Comparison of ENCODE assay signal across 16 mouse cellular contexts in the genomic region with DNA sequence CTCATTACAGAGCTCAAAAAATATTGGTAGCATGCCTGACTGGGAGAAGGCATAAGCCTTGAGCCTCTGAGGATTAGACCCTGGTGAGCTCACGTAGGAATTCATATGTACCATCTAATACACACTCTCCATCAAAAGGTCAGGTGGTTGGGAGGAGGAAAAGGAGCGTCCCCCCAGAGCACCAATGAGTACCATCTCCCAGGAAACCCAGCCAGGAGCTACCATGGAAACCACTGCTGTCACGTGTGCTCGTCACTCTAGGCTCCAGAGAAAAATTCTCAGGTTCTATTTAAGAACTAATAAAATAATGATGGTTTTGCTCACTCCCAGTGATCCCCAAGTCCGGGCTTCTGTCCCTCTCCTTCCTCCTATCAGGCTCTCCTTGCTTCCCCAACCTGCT. TPM values are rescaled to one million over a fixed set of nuclear protein-coding genes. Genes with fewer than 3 reads are reported as not detected.
A peak's percentile ranks its signal among the peaks of the same experiment; 100 is the strongest.
DNase-seq lines count a peak whose midpoint lies in the region; ATAC-seq and TF ChIP-seq lines count a peak whose summit lies in the region.
"Had no signal": no experiment of that assay in that cellular context is flagged by ENCODE, and none has a peak within 500 bp of the region (broad histone marks: within the 10 kb centered on the region; RNA-seq: fewer than 3 reads in every experiment).

No protein-coding gene starts in this region.

- TF ChIP-seq CTCF in layer of hippocampus, adult 2 months (conservative IDR thresholded peaks at IDR 0.05): no peak

- no peaks in the 10 kb centered on the region for H3K36me3 ChIP-seq in forebrain, embryonic 14.5 days (ENCODE audit: control insufficient read depth, insufficient read depth, low read length)
- H3K36me3 ChIP-seq in neural tube, embryonic 14.5 days (ENCODE audit: control insufficient read depth, insufficient read depth, low read length): no peaks in the 10 kb centered on the region
- H3K36me3 ChIP-seq: lung, embryonic 15.5 days had no signal

- peak overlapping the region; percentile 76 for H3K27ac ChIP-seq in forebrain, embryonic 14.5 days (ENCODE audit: low read depth, low read length)
- H3K27ac ChIP-seq in layer of hippocampus, adult 2 months: peak overlapping the region; percentile 99
- peak overlapping the region; percentile 63 for H3K27ac ChIP-seq in neural tube, embryonic 14.5 days (ENCODE audit: low read depth, low read length)
- H3K27ac ChIP-seq: lung, embryonic 15.5 days had no signal

- no peak overlapping the region for H3K9ac ChIP-seq in forebrain, embryonic 14.5 days (ENCODE audit: low read length)
- no peak overlapping the region for H3K9ac ChIP-seq in neural tube, embryonic 14.5 days (replicated peaks; ENCODE audit: low read depth, low read length)
- H3K9ac ChIP-seq: lung, embryonic 15.5 days had no signal

- H3K27me3 ChIP-seq in forebrain, embryonic 14.5 days (replicated peaks; ENCODE audit: control insufficient read depth, insufficient read depth, low read length): no peaks in the 10 kb centered on the region
- H3K27me3 ChIP-seq in neural tube, embryonic 14.5 days (ENCODE audit: control insufficient read depth, insufficient read depth, low read length): 0 out of 2 replicates have a peak, but pooled peaks cover 2% of the 10 kb centered on the region

- 54% methylated on average over 5 of the region's 5 CpGs for WGBS in forebrain, embryonic 14.5 days
- WGBS in neural tube, embryonic 14.5 days: 47% methylated on average over 5 of the region's 5 CpGs

- ATAC-seq in forebrain, embryonic 14.5 days: peak; percentile 49; the same call in 1 of the 2 replicates
- no peak for ATAC-seq in neural tube, embryonic 14.5 days (ENCODE audit: low read depth)

- H3K4me3 ChIP-seq in forebrain, embryonic 14.5 days (ENCODE audit: low read depth, low read length): no peak overlapping the region
- peak overlapping the region; percentile 40 for H3K4me3 ChIP-seq in layer of hippocampus, adult 2 months
- H3K4me3 ChIP-seq in neural tube, embryonic 14.5 days (ENCODE audit: low read depth, low read length): no peak overlapping the region
- H3K4me3 ChIP-seq: lung, embryonic 15.5 days had no signal

- no peaks in the 10 kb centered on the region for H3K9me3 ChIP-seq in forebrain, embryonic 14.5 days (replicated peaks; ENCODE audit: control insufficient read depth, low read length)
- no peaks in the 10 kb centered on the region for H3K9me3 ChIP-seq in neural tube, embryonic 14.5 days (ENCODE audit: control insufficient read depth, low read length)
- H3K9me3 ChIP-seq: lung, embryonic 15.5 days had no signal

- peaks cover 14% of the 10 kb centered on the region for H3K4me1 ChIP-seq in forebrain, embryonic 14.5 days (ENCODE audit: control insufficient read depth, insufficient read depth, low read length)
- H3K4me1 ChIP-seq in neural tube, embryonic 14.5 days (ENCODE audit: control insufficient read depth, insufficient read depth, low read length): peaks cover 19% of the 10 kb centered on the region
- H3K4me1 ChIP-seq: lung, embryonic 15.5 days had no signal

- DNase-seq in left cerebral cortex, adult 11 months (ENCODE audit: low spot score): peak; percentile 36
- DNase-seq in left cerebral cortex, adult 18-20 months (ENCODE audit: low spot score in 2 of 2): no peak
- peak; percentile 74 for DNase-seq in forebrain, embryonic 14.5 days (ENCODE audit: low spot score)
- peak; percentile 35 to 61 for DNase-seq in layer of hippocampus, adult 2 months (ENCODE audit: low spot score in 2 of 2)
- no peak for DNase-seq in thymus, postnatal 0 days (ENCODE audit: low spot score)
- no peak for DNase-seq in heart, adult 11 months
- DNase-seq in thymus, postnatal 36 days: no peak
- DNase-seq: cerebellum, adult 8-10 months; gastrocnemius, postnatal 10 days; liver had no signal

- H3K4me2 ChIP-seq in forebrain, embryonic 14.5 days (ENCODE audit: low read length): peak overlapping the region; percentile 46
- H3K4me2 ChIP-seq in neural tube, embryonic 14.5 days (ENCODE audit: low read depth, low read length): peak overlapping the region; percentile 39
- H3K4me2 ChIP-seq: lung, embryonic 15.5 days had no signal

RNA-seq across cellular contexts. Expression of gene Celf6, which starts 10.5 kb away (rescaled TPM):
- 10 to 100 TPM; 29.7 to 35.2 TPM for total RNA-seq in left cerebral cortex, adult 18-20 months (2021)
- polyA plus RNA-seq in forebrain, embryonic 14.5 days (2014; fragmentation: Nextera tagmentation; extraction: Ambion mirVana): 14.0 and 20.3 TPM in 2 replicates
- 10 to 100 TPM; 25.2 to 30.4 TPM for total RNA-seq in layer of hippocampus, adult 2 months (2021)
- 28.8 and 34.8 TPM in 2 replicates for polyA plus RNA-seq in neural tube, embryonic 14.5 days (2014; fragmentation: Nextera tagmentation; extraction: Ambion mirVana)
- polyA plus RNA-seq in thymus, postnatal 0 days (2015; fragmentation: Nextera tagmentation; extraction: Ambion mirVana): 0.08 TPM in 1 of 2 replicates, not detected in the other
- total RNA-seq: gastrocnemius, postnatal 10 days; megakaryocyte-erythroid progenitor cell, adult 5-6 weeks; MEL; neutrophil, adult 5-6 weeks had no signal

RNA-seq across cellular contexts. Expression of gene Parp6, which starts 28.8 kb away (rescaled TPM):
- total RNA-seq in left cerebral cortex, adult 18-20 months (2021): 100 to 1,000 TPM; 129 to 139 TPM
- 211 and 219 TPM in 2 replicates for polyA plus RNA-seq in forebrain, embryonic 14.5 days (2014; fragmentation: Nextera tagmentation; extraction: Ambion mirVana)
- 100 to 1,000 TPM; 129 to 132 TPM for total RNA-seq in layer of hippocampus, adult 2 months (2021)
- polyA plus RNA-seq in neural tube, embryonic 14.5 days (2014; fragmentation: Nextera tagmentation; extraction: Ambion mirVana): 246 and 258 TPM in 2 replicates
- polyA plus RNA-seq in thymus, postnatal 0 days (2015; fragmentation: Nextera tagmentation; extraction: Ambion mirVana): 23.7 and 25.2 TPM in 2 replicates

RNA-seq across cellular contexts. Expression of gene Tmem202, which starts 48.6 kb away (rescaled TPM):
- 1 to 10 TPM; 2.6 to 3.6 TPM for total RNA-seq in left cerebral cortex, adult 18-20 months (2021)
- 0.27 and 0.82 TPM in 2 replicates for polyA plus RNA-seq in forebrain, embryonic 14.5 days (2014; fragmentation: Nextera tagmentation; extraction: Ambion mirVana)
- total RNA-seq in layer of hippocampus, adult 2 months (2021): 1 to 10 TPM; 2.4 to 2.8 TPM
- polyA plus RNA-seq in neural tube, embryonic 14.5 days (2014; fragmentation: Nextera tagmentation; extraction: Ambion mirVana): 0.68 and 0.94 TPM in 2 replicates
- polyA plus RNA-seq in thymus, postnatal 0 days (2015; fragmentation: Nextera tagmentation; extraction: Ambion mirVana): 0.23 and 0.72 TPM in 2 replicates
- total RNA-seq: megakaryocyte-erythroid progenitor cell, adult 5-6 weeks had no signal
- polyA plus RNA-seq: large intestine, adult 2 months; lung, embryonic 15.5 days had no signal

RNA-seq across cellular contexts. Expression of gene Hexa, which starts 48.9 kb away (rescaled TPM):
- total RNA-seq in left cerebral cortex, adult 18-20 months (2021): 10 to 100 TPM; 48.4 to 54.1 TPM
- 60.7 and 61.6 TPM in 2 replicates for polyA plus RNA-seq in forebrain, embryonic 14.5 days (2014; fragmentation: Nextera tagmentation; extraction: Ambion mirVana)
- 10 to 100 TPM; 47.8 to 51.0 TPM for total RNA-seq in layer of hippocampus, adult 2 months (2021)
- 49.0 and 63.3 TPM in 2 replicates for polyA plus RNA-seq in neural tube, embryonic 14.5 days (2014; fragmentation: Nextera tagmentation; extraction: Ambion mirVana)
- 39.9 and 47.7 TPM in 2 replicates for polyA plus RNA-seq in thymus, postnatal 0 days (2015; fragmentation: Nextera tagmentation; extraction: Ambion mirVana)

Comparison
In these comparisons a context has a peak if more than half of its experiments do, and no peak if none do; other contexts are left out.
1. DNase-seq: peak in left cerebral cortex, adult 11 months (single experiment), forebrain, embryonic 14.5 days (single experiment) and layer of hippocampus, adult 2 months (2 of 2); none in left cerebral cortex, adult 18-20 months (0 of 2), thymus, postnatal 0 days (single experiment), heart, adult 11 months (single experiment) and thymus, postnatal 36 days (0 of 2).
2. RNA of gene Celf6, which starts 10.5 kb away (polyA plus RNA-seq): 28.8 to 34.8 TPM in neural tube, embryonic 14.5 days and 14.0 to 20.3 TPM in forebrain, embryonic 14.5 days; 0.08 TPM in thymus, postnatal 0 days; every median in the first group is over 10 times any median in the second.
3. Peak in every context shown above with its lines, with median percentiles within 50 percentile points of each other: H3K27ac ChIP-seq.